Comparison of ENCODE assay signal across 10 mouse cellular contexts in the genomic region with DNA sequence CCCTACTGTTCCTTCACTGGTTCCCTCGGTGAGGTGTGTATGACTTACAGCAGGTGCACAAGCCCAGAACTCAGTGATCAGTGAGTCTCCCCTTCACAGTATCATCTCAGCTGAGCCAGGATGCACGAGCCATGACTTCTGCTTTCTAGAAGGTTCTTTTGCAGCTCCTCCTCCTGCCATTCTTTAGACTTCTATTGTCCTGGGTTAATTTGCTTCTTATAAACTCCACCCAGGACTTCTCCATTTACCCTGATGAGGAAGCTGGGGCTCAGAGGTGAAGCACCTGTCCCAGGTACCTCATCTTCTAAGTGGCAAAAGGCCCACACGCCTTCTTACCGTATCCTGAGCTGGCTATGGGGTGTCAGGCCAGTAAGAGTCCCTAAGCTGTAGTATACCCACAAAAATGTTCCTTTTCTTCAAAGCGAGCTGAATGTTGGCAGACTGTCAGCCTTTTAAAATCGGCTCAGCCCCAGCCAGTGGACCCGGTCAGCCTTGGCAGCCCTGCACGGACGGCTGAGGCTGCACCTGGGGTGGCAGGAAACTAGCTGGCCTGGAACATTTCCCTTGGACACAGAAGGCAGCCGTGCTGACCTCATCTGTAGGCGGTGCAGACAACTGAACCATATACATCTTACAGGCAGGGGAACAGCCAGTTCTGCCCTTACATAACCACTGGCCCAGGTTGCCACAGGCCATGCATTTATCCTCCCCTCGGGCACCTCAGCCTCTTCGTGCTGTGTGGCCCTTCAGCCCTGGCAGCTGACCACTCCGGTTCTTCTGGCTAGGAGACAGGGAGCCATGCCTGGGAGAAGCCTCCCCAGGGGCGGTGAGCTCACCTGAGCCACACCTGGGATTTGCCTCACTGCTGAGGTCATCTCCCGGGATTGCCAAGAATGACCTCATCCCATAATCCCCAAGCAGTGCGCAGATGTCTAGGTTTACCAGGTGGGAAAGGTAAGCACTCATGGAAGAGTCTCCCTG. TPM values are rescaled to one million over a fixed set of nuclear protein-coding genes. Genes with fewer than 3 reads are reported as not detected.
DNase-seq lines count a peak whose midpoint lies in the region; ATAC-seq and TF ChIP-seq lines count a peak whose summit lies in the region.
"Had no signal": no experiment of that assay in that cellular context is flagged by ENCODE, and none has a peak within 500 bp of the region (broad histone marks: within the 10 kb centered on the region; RNA-seq: fewer than 3 reads in every experiment).

No protein-coding gene starts in this region.

- no peak overlapping the region for H3K4me3 ChIP-seq in intestine, embryonic 14.5 days (ENCODE audit: low read depth, low read length)
- no peak overlapping the region for H3K4me3 ChIP-seq in intestine, embryonic 16.5 days (ENCODE audit: low read length)
- no peak overlapping the region for H3K4me3 ChIP-seq in heart, embryonic 16.5 days (ENCODE audit: low read length)
- no peak overlapping the region for H3K4me3 ChIP-seq in limb, embryonic 14.5 days (replicated peaks; ENCODE audit: low read length)
- no peak overlapping the region for H3K4me3 ChIP-seq in stomach, postnatal 0 days (ENCODE audit: low read depth, low read length)
- H3K4me3 ChIP-seq in liver, embryonic 11.5 days (ENCODE audit: low read depth, low read length), result no peak overlapping the region
- H3K4me3 ChIP-seq: neural tube, embryonic 13.5 days had no signal

- 87% methylated on average over 17 of the region's 17 CpGs for WGBS in intestine, embryonic 14.5 days
- 76% methylated on average over 17 of the region's 17 CpGs for WGBS in intestine, embryonic 16.5 days
- WGBS in heart, embryonic 16.5 days, result 74% methylated on average over 17 of the region's 17 CpGs
- 67% methylated on average over 17 of the region's 17 CpGs for WGBS in limb, embryonic 14.5 days
- WGBS in stomach, postnatal 0 days, result 61% methylated on average over 17 of the region's 17 CpGs
- 90% methylated on average over 17 of the region's 17 CpGs for WGBS in liver, embryonic 11.5 days

- no peak for DNase-seq in intestine, embryonic 14.5 days (ENCODE audit: low spot score)
- DNase-seq in Muller cell, postnatal 12 days (ENCODE audit: inconsistent ontology term), result peak; percentile 94
- DNase-seq in cerebellum, postnatal 14 days, result peak; percentile 79 to 85
- DNase-seq in limb, embryonic 14.5 days (ENCODE audit: low spot score), result peak; percentile 65
- peak; percentile 77 for DNase-seq in stomach, postnatal 0 days (ENCODE audit: low spot score)
- DNase-seq in liver, embryonic 11.5 days (ENCODE audit: low spot score), result no peak

- H3K9ac ChIP-seq in intestine, embryonic 14.5 days (ENCODE audit: low read length), result no peak overlapping the region
- H3K9ac ChIP-seq in intestine, embryonic 16.5 days (ENCODE audit: low read depth, low read length), result no peak overlapping the region
- no peak overlapping the region for H3K9ac ChIP-seq in heart, embryonic 16.5 days (ENCODE audit: low read length)
- no peak overlapping the region for H3K9ac ChIP-seq in limb, embryonic 14.5 days (ENCODE audit: low read depth, low read length, severe bottlenecking)
- no peak overlapping the region; the same call in 1 of the 2 replicates for H3K9ac ChIP-seq in stomach, postnatal 0 days (ENCODE audit: low read length)
- H3K9ac ChIP-seq in liver, embryonic 11.5 days (ENCODE audit: low read depth, low read length), result no peak overlapping the region
- H3K9ac ChIP-seq: neural tube, embryonic 13.5 days had no signal

- H3K36me3 ChIP-seq in intestine, embryonic 14.5 days (ENCODE audit: control insufficient read depth, insufficient read depth, low read length), result peaks cover 63% of the 10 kb centered on the region
- H3K36me3 ChIP-seq in intestine, embryonic 16.5 days (ENCODE audit: control insufficient read depth, insufficient read depth, low read length), result peaks cover 11% of the 10 kb centered on the region
- H3K36me3 ChIP-seq in heart, embryonic 16.5 days (ENCODE audit: control insufficient read depth, insufficient read depth), result peaks cover 20% of the 10 kb centered on the region
- H3K36me3 ChIP-seq in limb, embryonic 14.5 days (ENCODE audit: control insufficient read depth, insufficient read depth, low read length), result peaks cover 58% of the 10 kb centered on the region
- H3K36me3 ChIP-seq in stomach, postnatal 0 days (ENCODE audit: control insufficient read depth, insufficient read depth, low read length), result 0 out of 2 replicates have a peak, but pooled peaks cover 3% of the 10 kb centered on the region
- H3K36me3 ChIP-seq in liver, embryonic 11.5 days (ENCODE audit: control insufficient read depth, insufficient read depth, low read length), result peaks cover 13% of the 10 kb centered on the region; the same call in 1 of the 2 replicates

- no peak overlapping the region for H3K4me2 ChIP-seq in intestine, embryonic 14.5 days (ENCODE audit: low read length)
- H3K4me2 ChIP-seq in intestine, embryonic 16.5 days (ENCODE audit: low read depth, low read length), result no peak overlapping the region
- H3K4me2 ChIP-seq in heart, embryonic 16.5 days (ENCODE audit: low read depth, low read length), result no peak overlapping the region
- no peak overlapping the region for H3K4me2 ChIP-seq in limb, embryonic 14.5 days (replicated peaks; ENCODE audit: low read depth, low read length, severe bottlenecking)
- H3K4me2 ChIP-seq in stomach, postnatal 0 days (replicated peaks; ENCODE audit: low read depth), result no peak overlapping the region
- H3K4me2 ChIP-seq in liver, embryonic 11.5 days, result no peak overlapping the region
- H3K4me2 ChIP-seq: neural tube, embryonic 13.5 days had no signal

- 0 out of 2 replicates have a peak overlapping the region, but pooled peaks have one; percentile 18 for H3K27ac ChIP-seq in intestine, embryonic 14.5 days (ENCODE audit: low read depth)
- H3K27ac ChIP-seq in intestine, embryonic 16.5 days (ENCODE audit: low read length), result no peak overlapping the region
- H3K27ac ChIP-seq in heart, embryonic 16.5 days (ENCODE audit: low read length), result peak overlapping the region; percentile 61
- peak overlapping the region; percentile 63 for H3K27ac ChIP-seq in limb, embryonic 14.5 days (replicated peaks; ENCODE audit: low read depth, low read length)
- H3K27ac ChIP-seq in stomach, postnatal 0 days (replicated peaks), result peak overlapping the region; percentile 78
- no peak overlapping the region for H3K27ac ChIP-seq in liver, embryonic 11.5 days (ENCODE audit: low read depth, low read length)
- H3K27ac ChIP-seq: neural tube, embryonic 13.5 days had no signal

- H3K27me3 ChIP-seq in intestine, embryonic 14.5 days (replicated peaks; ENCODE audit: control insufficient read depth, insufficient read depth, low read length), result no peaks in the 10 kb centered on the region
- H3K27me3 ChIP-seq in intestine, embryonic 16.5 days (replicated peaks; ENCODE audit: control insufficient read depth, insufficient read depth, low read length), result no peaks in the 10 kb centered on the region
- H3K27me3 ChIP-seq in heart, embryonic 16.5 days (ENCODE audit: control insufficient read depth, insufficient read depth, low read length), result no peaks in the 10 kb centered on the region
- H3K27me3 ChIP-seq in limb, embryonic 14.5 days (ENCODE audit: control insufficient read depth, insufficient read depth, low read length), result no peaks in the 10 kb centered on the region
- no peaks in the 10 kb centered on the region for H3K27me3 ChIP-seq in stomach, postnatal 0 days (ENCODE audit: control insufficient read depth, insufficient read depth, low read length)
- H3K27me3 ChIP-seq in liver, embryonic 11.5 days (replicated peaks; ENCODE audit: control insufficient read depth, insufficient read depth, low read length), result no peaks in the 10 kb centered on the region
- H3K27me3 ChIP-seq: neural tube, embryonic 13.5 days had no signal

- peak; percentile 52 for TF ChIP-seq EP300 in stomach, postnatal 0 days (optimal IDR thresholded peaks at IDR 0.05)

- no peak for ATAC-seq in intestine, embryonic 14.5 days (replicated peaks; ENCODE audit: low FRiP score, low TSS enrichment, low read depth)
- ATAC-seq in intestine, embryonic 16.5 days, result no peak
- peak; percentile 77 for ATAC-seq in heart, embryonic 16.5 days (replicated peaks; ENCODE audit: extremely low read depth, insufficient read depth, low FRiP score)
- ATAC-seq in limb, embryonic 14.5 days (ENCODE audit: low FRiP score, low read depth), result peak; percentile 45
- peak; percentile 68 for ATAC-seq in stomach, postnatal 0 days (ENCODE audit: low FRiP score, low TSS enrichment)
- ATAC-seq in liver, embryonic 11.5 days (replicated peaks; ENCODE audit: low FRiP score), result no peak

- no peak for TF ChIP-seq POLR2A in limb, embryonic 14.5 days (IDR thresholded peaks at IDR 0.05; ENCODE audit: borderline replicate concordance, extremely low read depth, insufficient read depth, insufficient read length)

- 0 out of 2 replicates have a peak, but pooled peaks cover 2% of the 10 kb centered on the region for H3K4me1 ChIP-seq in intestine, embryonic 14.5 days (replicated peaks; ENCODE audit: control insufficient read depth, insufficient read depth, low read length)
- peaks cover 7% of the 10 kb centered on the region; the same call in 1 of the 2 replicates for H3K4me1 ChIP-seq in intestine, embryonic 16.5 days (ENCODE audit: control insufficient read depth, insufficient read depth, low read length)
- H3K4me1 ChIP-seq in heart, embryonic 16.5 days (ENCODE audit: control insufficient read depth, insufficient read depth, low read length), result peaks cover 2% of the 10 kb centered on the region
- peaks cover 2% of the 10 kb centered on the region; the same call in 1 of the 2 replicates for H3K4me1 ChIP-seq in limb, embryonic 14.5 days (ENCODE audit: control insufficient read depth, insufficient read depth, low read length)
- no peaks in the 10 kb centered on the region; the same call in 1 of the 2 replicates for H3K4me1 ChIP-seq in stomach, postnatal 0 days (replicated peaks; ENCODE audit: control insufficient read depth, insufficient read depth)
- H3K4me1 ChIP-seq in liver, embryonic 11.5 days (replicated peaks; ENCODE audit: control insufficient read depth, insufficient read depth, low read length), result peaks cover 3% of the 10 kb centered on the region; the same call in 1 of the 2 replicates
- H3K4me1 ChIP-seq: neural tube, embryonic 13.5 days had no signal

- H3K9me3 ChIP-seq in intestine, embryonic 14.5 days (ENCODE audit: control insufficient read depth, low read length), result no peaks in the 10 kb centered on the region
- H3K9me3 ChIP-seq in intestine, embryonic 16.5 days (ENCODE audit: control insufficient read depth, low read length), result no peaks in the 10 kb centered on the region
- H3K9me3 ChIP-seq in heart, embryonic 16.5 days (replicated peaks; ENCODE audit: control insufficient read depth, low read length), result no peaks in the 10 kb centered on the region
- H3K9me3 ChIP-seq in limb, embryonic 14.5 days (ENCODE audit: control insufficient read depth, low read length), result no peaks in the 10 kb centered on the region
- H3K9me3 ChIP-seq in stomach, postnatal 0 days (ENCODE audit: control insufficient read depth, low read length), result no peaks in the 10 kb centered on the region
- no peaks in the 10 kb centered on the region for H3K9me3 ChIP-seq in liver, embryonic 11.5 days (ENCODE audit: control insufficient read depth, low read length)
- H3K9me3 ChIP-seq: G1E; neural tube, embryonic 13.5 days had no signal

- no peak for TF ChIP-seq CTCF in stomach, postnatal 0 days (IDR thresholded peaks at IDR 0.05; ENCODE audit: low read depth)

RNA-seq across cellular contexts. Expression of a gene that starts 42.0 kb away (rescaled TPM):
- polyA plus RNA-seq in intestine, embryonic 14.5 days (2014; fragmentation: Nextera tagmentation; extraction: Ambion mirVana), result 216 and 217 TPM in 2 replicates
- polyA plus RNA-seq in intestine, embryonic 16.5 days (2015; fragmentation: Nextera tagmentation; extraction: Ambion mirVana), result 311 and 334 TPM in 2 replicates
- 216 and 249 TPM in 2 replicates for polyA plus RNA-seq in heart, embryonic 16.5 days (2015; fragmentation: Nextera tagmentation; extraction: Ambion mirVana)
- polyA plus RNA-seq in limb, embryonic 14.5 days (2012; rRNA removed), result 167 and 183 TPM in 2 replicates
- 203 and 228 TPM in 2 replicates for polyA plus RNA-seq in limb, embryonic 14.5 days (2014; fragmentation: Nextera tagmentation; extraction: Ambion mirVana)
- 334 and 340 TPM in 2 replicates for polyA plus RNA-seq in stomach, postnatal 0 days (2015; fragmentation: Nextera tagmentation; extraction: Ambion mirVana)
- polyA plus RNA-seq in liver, embryonic 11.5 days (2014; fragmentation: Nextera tagmentation; extraction: Ambion mirVana), result 244 and 245 TPM in 2 replicates

RNA-seq across cellular contexts. Expression of a gene that starts 59.1 kb away (rescaled TPM):
- polyA plus RNA-seq in intestine, embryonic 14.5 days (2014; fragmentation: Nextera tagmentation; extraction: Ambion mirVana), result 14.5 and 17.0 TPM in 2 replicates
- 12.2 and 14.4 TPM in 2 replicates for polyA plus RNA-seq in intestine, embryonic 16.5 days (2015; fragmentation: Nextera tagmentation; extraction: Ambion mirVana)
- polyA plus RNA-seq in heart, embryonic 16.5 days (2015; fragmentation: Nextera tagmentation; extraction: Ambion mirVana), result 35.5 and 35.7 TPM in 2 replicates
- polyA plus RNA-seq in limb, embryonic 14.5 days (2012; rRNA removed), result 29.6 and 45.2 TPM in 2 replicates
- polyA plus RNA-seq in limb, embryonic 14.5 days (2014; fragmentation: Nextera tagmentation; extraction: Ambion mirVana), result 25.0 and 27.7 TPM in 2 replicates
- 27.7 and 33.1 TPM in 2 replicates for polyA plus RNA-seq in stomach, postnatal 0 days (2015; fragmentation: Nextera tagmentation; extraction: Ambion mirVana)
- polyA plus RNA-seq in liver, embryonic 11.5 days (2014; fragmentation: Nextera tagmentation; extraction: Ambion mirVana), result 18.6 and 22.7 TPM in 2 replicates

RNA-seq across cellular contexts. Expression of a gene that starts 59.8 kb away (rescaled TPM):
- 135 and 136 TPM in 2 replicates for polyA plus RNA-seq in intestine, embryonic 14.5 days (2014; fragmentation: Nextera tagmentation; extraction: Ambion mirVana)
- 88.6 and 91.2 TPM in 2 replicates for polyA plus RNA-seq in intestine, embryonic 16.5 days (2015; fragmentation: Nextera tagmentation; extraction: Ambion mirVana)
- polyA plus RNA-seq in heart, embryonic 16.5 days (2015; fragmentation: Nextera tagmentation; extraction: Ambion mirVana), result 82.7 and 84.9 TPM in 2 replicates
- polyA plus RNA-seq in limb, embryonic 14.5 days (2012; rRNA removed), result 222 and 267 TPM in 2 replicates
- 156 and 157 TPM in 2 replicates for polyA plus RNA-seq in limb, embryonic 14.5 days (2014; fragmentation: Nextera tagmentation; extraction: Ambion mirVana)
- 64.2 and 65.5 TPM in 2 replicates for polyA plus RNA-seq in stomach, postnatal 0 days (2015; fragmentation: Nextera tagmentation; extraction: Ambion mirVana)
- 89.5 and 96.1 TPM in 2 replicates for polyA plus RNA-seq in liver, embryonic 11.5 days (2014; fragmentation: Nextera tagmentation; extraction: Ambion mirVana)

Comparison
In these comparisons a context has a peak if more than half of its experiments do, and no peak if none do; other contexts are left out.
1. H3K27ac ChIP-seq: peak in intestine, embryonic 14.5 days (single experiment), heart, embryonic 16.5 days (single experiment), limb, embryonic 14.5 days (single experiment) and stomach, postnatal 0 days (single experiment); none in intestine, embryonic 16.5 days (single experiment) and liver, embryonic 11.5 days (single experiment).
2. ATAC-seq: peak in heart, embryonic 16.5 days (single experiment), limb, embryonic 14.5 days (single experiment) and stomach, postnatal 0 days (single experiment); none in intestine, embryonic 14.5 days (single experiment), intestine, embryonic 16.5 days (single experiment) and liver, embryonic 11.5 days (single experiment).
3. DNase-seq: peak in Muller cell, postnatal 12 days (single experiment), cerebellum, postnatal 14 days (2 of 2), limb, embryonic 14.5 days (single experiment) and stomach, postnatal 0 days (single experiment); none in intestine, embryonic 14.5 days (single experiment) and liver, embryonic 11.5 days (single experiment).